Mouse (Mus musculus): ENCODE results near the gene Mat2a. TPM values are rescaled to one million over a fixed set of nuclear protein-coding genes. Genes with fewer than 3 reads are reported as not detected.

Mat2a gene
- total and polyA plus RNA-seq, 2 experiments = 31.1 to 59.7 TPM

GRCm38 (mm10) chr6:72458921-72459320 is 19.6 kb upstream of the Mat2a start:
- TF ChIP-seq CTCF (IDR thresholded peaks at IDR 0.05; ENCODE audit: low read depth, low read length) = no peak
- no peak for TF ChIP-seq POLR2A (IDR thresholded peaks at IDR 0.05; ENCODE audit: extremely low read depth, insufficient read depth, low read length)
- DNase-seq (ENCODE audit: extremely low read depth, low read depth, low spot score) = peak; percentile 54
- no peaks in the 10 kb centered on the region for H3K27me3 ChIP-seq (ENCODE audit: control insufficient read depth, insufficient read depth, low read length)
- H3K4me1 ChIP-seq (ENCODE audit: control insufficient read depth, insufficient read depth, low read length) = peaks cover 11% of the 10 kb centered on the region
- 19% methylated on average over 5 of the region's 5 CpGs for WGBS
- no peak overlapping the region for H3K4me3 ChIP-seq (ENCODE audit: insufficient read depth, low read depth, low read length)
- H3K27ac ChIP-seq (replicated peaks; ENCODE audit: insufficient read depth, low read depth, low read length) = peak overlapping the region; percentile 43
- no peaks in the 10 kb centered on the region for H3K79me2 ChIP-seq (ENCODE audit: control insufficient read depth, insufficient read depth, low read length)
- H3K36me3 ChIP-seq (ENCODE audit: control insufficient read depth, insufficient read depth, low read length) = no peaks in the 10 kb centered on the region
- no peak overlapping the region for H3K9ac ChIP-seq (ENCODE audit: low read depth, low read length)

- Histone ChIP-seq H3K27ac (replicated peaks; ENCODE audit: insufficient read depth, low read depth, low read length) (0 out of 2 replicates have a peak overlapping the region, but pooled peaks have one; percentile 35), H3K36me3 (ENCODE audit: control insufficient read depth, insufficient read depth, low read length) (no peaks in the 10 kb centered on the region), H3K9ac (ENCODE audit: low read depth, low read length) (no peak overlapping the region), H3K4me3 (ENCODE audit: insufficient read depth, low read depth, low read length) (no peak overlapping the region), H3K27me3 (ENCODE audit: control insufficient read depth, insufficient read depth, low read length) (no peaks in the 10 kb centered on the region), H3K4me1 (ENCODE audit: control insufficient read depth, insufficient read depth, low read length) (peaks cover 11% of the 10 kb centered on the region), H3K79me2 (ENCODE audit: control insufficient read depth, insufficient read depth, low read length) (no peaks in the 10 kb centered on the region)
- 67% methylated on average over 7 of the region's 7 CpGs for WGBS
- TF ChIP-seq POLR2A (IDR thresholded peaks at IDR 0.05; ENCODE audit: extremely low read depth, insufficient read depth, low read length) = no peak
- no peak for TF ChIP-seq CTCF (IDR thresholded peaks at IDR 0.05; ENCODE audit: low read depth, low read length)
- DNase-seq (ENCODE audit: extremely low read depth, low read depth, low spot score) = no peak
Measured at GRCm38 (mm10) chr6:72458418-72458817, 19.1 kb upstream of the Mat2a start.

- Histone ChIP-seq H3K27me3 (ENCODE audit: control insufficient read depth, insufficient read depth, low read length) (no peaks in the 10 kb centered on the region), H3K9ac (ENCODE audit: low read depth, low read length) (no peak overlapping the region), H3K4me3 (ENCODE audit: insufficient read depth, low read depth, low read length) (no peak overlapping the region), H3K79me2 (ENCODE audit: control insufficient read depth, insufficient read depth, low read length) (no peaks in the 10 kb centered on the region), H3K36me3 (ENCODE audit: control insufficient read depth, insufficient read depth, low read length) (no peaks in the 10 kb centered on the region), H3K27ac (replicated peaks; ENCODE audit: insufficient read depth, low read depth, low read length) (no peak overlapping the region), H3K4me1 (ENCODE audit: control insufficient read depth, insufficient read depth, low read length) (peaks cover 11% of the 10 kb centered on the region)
- 89% methylated on average over 4 of the region's 4 CpGs for WGBS
- TF ChIP-seq POLR2A (IDR thresholded peaks at IDR 0.05; ENCODE audit: extremely low read depth, insufficient read depth, low read length) (no peak), CTCF (IDR thresholded peaks at IDR 0.05; ENCODE audit: low read depth, low read length) (no peak)
- no peak for DNase-seq (ENCODE audit: extremely low read depth, low read depth, low spot score)
Measured at GRCm38 (mm10) chr6:72456567-72456966, 17.2 kb upstream of the Mat2a start.

GRCm38 (mm10) chr6:72454833-72455373 is 15.5 kb upstream of the Mat2a start:
- Histone ChIP-seq H3K27me3 (ENCODE audit: control insufficient read depth, insufficient read depth, low read length) (no peaks in the 10 kb centered on the region), H3K4me3 (ENCODE audit: insufficient read depth, low read depth, low read length) (no peak overlapping the region), H3K79me2 (ENCODE audit: control insufficient read depth, insufficient read depth, low read length) (no peaks in the 10 kb centered on the region), H3K36me3 (ENCODE audit: control insufficient read depth, insufficient read depth, low read length) (no peaks in the 10 kb centered on the region), H3K9ac (ENCODE audit: low read depth, low read length) (no peak overlapping the region), H3K27ac (replicated peaks; ENCODE audit: insufficient read depth, low read depth, low read length) (no peak overlapping the region), H3K4me1 (ENCODE audit: control insufficient read depth, insufficient read depth, low read length) (peaks cover 7% of the 10 kb centered on the region)
- WGBS = 78% methylated on average over 7 of the region's 7 CpGs
- no peak for DNase-seq (ENCODE audit: extremely low read depth, low read depth, low spot score)
- TF ChIP-seq CTCF (IDR thresholded peaks at IDR 0.05; ENCODE audit: low read depth, low read length) (no peak), POLR2A (IDR thresholded peaks at IDR 0.05; ENCODE audit: extremely low read depth, insufficient read depth, low read length) (no peak)

GRCm38 (mm10) chr6:72454072-72454746 is 14.9 kb upstream of the Mat2a start:
- WGBS = 79% methylated on average over 7 of the region's 7 CpGs
- Histone ChIP-seq H3K36me3 (ENCODE audit: control insufficient read depth, insufficient read depth, low read length) (no peaks in the 10 kb centered on the region), H3K4me3 (ENCODE audit: insufficient read depth, low read depth, low read length) (no peak overlapping the region), H3K4me1 (ENCODE audit: control insufficient read depth, insufficient read depth, low read length) (peaks cover 4% of the 10 kb centered on the region), H3K27ac (replicated peaks; ENCODE audit: insufficient read depth, low read depth, low read length) (no peak overlapping the region), H3K79me2 (ENCODE audit: control insufficient read depth, insufficient read depth, low read length) (no peaks in the 10 kb centered on the region), H3K9ac (ENCODE audit: low read depth, low read length) (no peak overlapping the region), H3K27me3 (ENCODE audit: control insufficient read depth, insufficient read depth, low read length) (no peaks in the 10 kb centered on the region)
- DNase-seq (ENCODE audit: extremely low read depth, low read depth, low spot score) = no peak
- TF ChIP-seq POLR2A (IDR thresholded peaks at IDR 0.05; ENCODE audit: extremely low read depth, insufficient read depth, low read length) (no peak), CTCF (IDR thresholded peaks at IDR 0.05; ENCODE audit: low read depth, low read length) (no peak)

GRCm38 (mm10) chr6:72453578-72453977 is 14.2 kb upstream of the Mat2a start:
- TF ChIP-seq CTCF (IDR thresholded peaks at IDR 0.05; ENCODE audit: low read depth, low read length) = no peak
- no peak for TF ChIP-seq POLR2A (IDR thresholded peaks at IDR 0.05; ENCODE audit: extremely low read depth, insufficient read depth, low read length)
- Histone ChIP-seq H3K4me1 (ENCODE audit: control insufficient read depth, insufficient read depth, low read length) (no peaks in the 10 kb centered on the region), H3K9ac (ENCODE audit: low read depth, low read length) (no peak overlapping the region), H3K79me2 (ENCODE audit: control insufficient read depth, insufficient read depth, low read length) (no peaks in the 10 kb centered on the region), H3K27ac (replicated peaks; ENCODE audit: insufficient read depth, low read depth, low read length) (no peak overlapping the region), H3K4me3 (ENCODE audit: insufficient read depth, low read depth, low read length) (no peak overlapping the region), H3K27me3 (ENCODE audit: control insufficient read depth, insufficient read depth, low read length) (no peaks in the 10 kb centered on the region), H3K36me3 (ENCODE audit: control insufficient read depth, insufficient read depth, low read length) (no peaks in the 10 kb centered on the region)
- no peak for DNase-seq (ENCODE audit: extremely low read depth, low read depth, low spot score)
- WGBS = 96% methylated on average over 3 of the region's 3 CpGs

Measured in liver, adult 2 months (tissue).